Mouse (Mus musculus): ENCODE data around the gene Rps11.

- TF ChIP-seq CTCF (IDR thresholded peaks at IDR 0.05; ENCODE audit: insufficient read depth, low read length), result no peak
- TF ChIP-seq POLR2A (IDR thresholded peaks at IDR 0.05; ENCODE audit: borderline replicate concordance, extremely low read depth, low read depth, low read length), result no peak
Measured at GRCm38 (mm10) chr7:45100046-45100445, 24.2 kb downstream of the Rps11 start.
